Mouse (Mus musculus) sigmoid colon, adult 10 weeks (tissue): ENCODE data around the gene Nacc2. TPM values are rescaled to one million over a fixed set of nuclear protein-coding genes. Genes with fewer than 3 reads are reported as not detected.

Source experiments
- polyA plus RNA-seq: library from polyadenylated mRNA; stranded (reverse); fragments of 350-450 nt; fragmentation: Illumina TruSeq; extraction: RNeasy Lipid Tissue Mini Kit (QIAGEN cat#74804); gene quantifications from one replicate; pipeline ENCODE4 v1.2.3, GENCODE M21; 2014; ENCODE audit warnings: low read depth, low replicate concordance

The Nacc2 gene
- 12.7 TPM for polyA plus RNA-seq

DNA sequence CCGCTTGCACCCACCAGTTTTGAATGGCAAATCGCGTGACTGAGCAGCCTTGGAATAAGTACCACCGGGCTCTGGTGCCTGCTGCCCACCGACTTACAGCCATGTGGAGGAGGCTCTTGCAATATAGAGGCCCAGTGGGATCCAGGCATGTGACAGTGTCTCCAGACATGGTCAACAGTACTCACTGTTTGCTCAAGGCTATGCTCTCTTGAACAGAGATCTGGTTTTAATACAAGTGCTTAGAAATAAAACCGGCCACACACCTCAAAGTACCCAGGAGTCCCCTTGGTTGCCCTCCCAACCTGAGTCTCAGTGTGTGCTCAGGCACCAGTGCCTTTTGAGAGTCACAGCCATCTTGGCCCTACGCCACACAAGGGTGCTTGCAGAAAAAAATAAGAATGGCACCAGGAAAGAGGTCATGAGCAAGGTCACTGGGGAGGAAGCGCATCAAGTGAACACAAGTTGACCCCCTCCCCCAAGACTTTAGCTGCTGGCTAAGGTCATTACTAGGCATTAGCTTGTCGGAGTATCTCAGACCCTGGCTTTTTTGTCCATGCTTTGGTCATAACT, at the start of gene Nacc2:
Nacc2 (minus strand) TSS at position 142 of the 570 bp plus-strand sequence.

DNA sequence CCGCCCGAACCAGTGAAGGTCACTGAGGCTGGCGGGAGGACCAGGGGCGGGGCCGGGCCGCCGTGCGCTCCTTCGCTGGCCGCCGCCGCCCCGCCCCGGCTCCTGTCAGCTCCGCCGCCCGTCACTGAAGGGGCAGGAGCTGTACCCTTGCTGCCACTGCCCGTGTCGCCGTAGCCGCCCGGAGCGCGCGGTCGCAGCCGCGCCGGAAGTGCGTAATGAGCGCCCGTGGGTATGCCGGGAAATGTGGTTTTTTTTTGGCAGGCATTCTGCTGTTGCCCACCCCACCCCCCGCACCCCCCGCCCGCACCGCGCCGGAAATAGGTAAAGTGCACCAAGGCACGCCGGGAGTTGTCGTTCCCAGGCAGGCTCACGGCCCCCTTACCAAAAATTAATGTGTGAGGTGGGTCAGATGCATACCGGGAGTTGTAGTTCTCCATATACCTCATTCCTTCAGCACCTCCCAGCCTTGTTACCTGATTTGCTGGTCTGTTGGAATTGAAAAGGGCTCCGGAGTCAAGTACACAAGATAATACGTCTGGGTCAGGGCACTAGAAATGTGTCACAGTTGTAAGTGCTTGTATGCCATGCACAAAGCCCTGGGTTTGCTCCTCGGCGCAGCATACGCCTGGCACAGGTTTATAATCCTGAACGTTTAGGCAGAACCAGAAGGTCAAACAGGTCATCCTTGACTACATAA, 101.3 kb downstream of the Nacc2 start, which contains the start of gene Ubac1:
Ubac1 (minus strand) TSS at position 187 of the 697 bp plus-strand sequence.

Other genes with a start within 250 kb of the Nacc2 start
- 7.6 TPM for gene Camsap1, start 139.9 kb downstream of the Nacc2 start, polyA plus RNA-seq
- gene Ubac1, start 101.5 kb downstream of the Nacc2 start, polyA plus RNA-seq, result 35.6 TPM
- not detected for gene Lhx3, start 85.1 kb upstream of the Nacc2 start, polyA plus RNA-seq
- gene Qsox2, start 114.3 kb upstream of the Nacc2 start, polyA plus RNA-seq, result 11.9 TPM
- gene Ccdc187, start 171.3 kb upstream of the Nacc2 start, polyA plus RNA-seq, result 0.22 TPM
- 0.69 TPM for gene Gpsm1, start 192.3 kb upstream of the Nacc2 start, polyA plus RNA-seq
- gene Dnlz, start 228.9 kb upstream of the Nacc2 start, polyA plus RNA-seq, result 1.4 TPM
- not detected for gene Card9, start 237.7 kb upstream of the Nacc2 start, polyA plus RNA-seq